Mouse (Mus musculus) thymus, adult 2 months (tissue): Measurements from ENCODE around the gene Mmd2.

ENCODE experiments used
- CTCF ChIP-seq: fragments of 200-500 bp; IDR thresholded peaks from 2 replicates; pipeline ENCODE4 v1.5.1; 2012; ENCODE audit warnings: mild to moderate bottlenecking, control low read depth, low read length, moderate library complexity, borderline replicate concordance; ENCODE audit not compliant: control insufficient read depth, poor library complexity, insufficient read depth; ENCODE audit errors: extremely low read depth
- POLR2A ChIP-seq: fragments of 200-500 bp; IDR thresholded peaks from 2 replicates; pipeline ENCODE4 v1.6.1; 2012; ENCODE audit warnings: mild to moderate bottlenecking, low read length, control low read depth, moderate library complexity; ENCODE audit not compliant: control insufficient read depth, poor library complexity, insufficient read depth; ENCODE audit errors: extremely low read depth

DNA sequence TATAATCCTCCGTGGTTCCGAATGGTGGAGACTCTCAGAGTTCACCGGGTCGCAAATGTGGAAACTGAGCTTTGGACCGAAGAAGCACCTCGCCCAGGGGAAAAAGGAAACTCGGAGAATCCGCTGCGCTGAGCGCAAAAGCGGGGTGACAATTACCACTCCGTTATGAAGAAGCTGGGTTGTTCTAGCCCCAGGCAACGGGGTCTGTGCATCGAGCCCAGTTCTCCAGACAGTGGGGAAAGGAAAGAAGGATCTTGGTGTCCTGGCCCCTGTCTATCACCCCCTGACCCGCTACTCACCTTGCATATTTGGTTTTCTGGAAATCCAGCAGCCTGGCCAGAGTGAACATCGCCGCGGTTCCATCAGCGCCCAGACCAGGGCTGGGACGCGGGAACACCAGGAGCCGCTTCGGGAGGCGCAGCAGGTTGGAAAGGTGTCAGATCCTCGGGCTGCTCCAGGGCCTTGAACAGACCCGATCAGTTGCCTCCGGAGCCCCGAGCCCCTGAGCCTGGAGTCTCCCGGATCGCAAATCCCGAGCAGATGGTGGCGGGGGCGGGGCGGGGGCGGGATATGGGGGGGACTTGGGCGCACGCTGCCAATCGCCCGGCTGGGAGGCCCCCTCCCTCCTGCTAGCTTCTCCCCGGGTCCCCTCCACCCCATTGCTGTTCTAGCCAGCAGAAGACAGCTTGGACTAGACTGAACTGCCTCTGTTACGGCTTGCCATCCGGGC, at the start of gene Mmd2:
- no peak for TF ChIP-seq POLR2A
- TF ChIP-seq CTCF, result no peak
